Comparison of ENCODE assay signal across 7 mouse cellular contexts in genomic region chr19:37233561-37234539, GRCm38 (mm10). TPM values are rescaled to one million over a fixed set of nuclear protein-coding genes. Genes with fewer than 3 reads are reported as not detected.
DNase-seq lines count a peak whose midpoint lies in the region; ATAC-seq and TF ChIP-seq lines count a peak whose summit lies in the region.

No protein-coding gene starts in this region.

- TF ChIP-seq EP300 in liver, embryonic 14.5 days (IDR thresholded peaks at IDR 0.05; ENCODE audit: low read depth): no peak

- H3K9ac ChIP-seq in liver, embryonic 14.5 days (replicated peaks): peak overlapping the region; percentile 78
- no peak overlapping the region for H3K9ac ChIP-seq in stomach, embryonic 15.5 days

- peak overlapping the region; percentile 69 to 72 for H3K4me3 ChIP-seq in liver, embryonic 14.5 days (ENCODE audit: insufficient read depth in 1 of 2, low read depth in 2 of 2, low read length in 2 of 2)
- H3K4me3 ChIP-seq in stomach, embryonic 15.5 days (replicated peaks): peak overlapping the region; percentile 31

- DNase-seq in right cerebral cortex, postnatal 4 days: peak; percentile 16
- DNase-seq in right cerebral cortex, postnatal 10 days (ENCODE audit: low spot score in 2 of 2): no peak
- DNase-seq in cerebellum, postnatal 25 days: peak; percentile 33 to 55
- no peak for DNase-seq in liver, embryonic 14.5 days (ENCODE audit: low read depth in 3 of 3, low spot score in 3 of 3)

- peaks cover 5% of the 10 kb centered on the region; the same call in 1 of the 2 replicates for H3K27me3 ChIP-seq in liver, embryonic 14.5 days (ENCODE audit: control insufficient read depth, insufficient read depth, low read length)
- peaks cover 17% of the 10 kb centered on the region for H3K27me3 ChIP-seq in stomach, embryonic 15.5 days (replicated peaks)

- peak; percentile 49 for ATAC-seq in granulocyte monocyte progenitor cell, adult 5-6 weeks (replicated peaks; ENCODE audit: poor library complexity, severe bottlenecking)
- peak; percentile 22 for ATAC-seq in liver, embryonic 14.5 days (ENCODE audit: insufficient read depth)
- ATAC-seq in stomach, embryonic 15.5 days (ENCODE audit: insufficient read depth, low FRiP score, low read depth): 0 out of 2 replicates have a peak, but pooled peaks have one; percentile 16
- no peak for ATAC-seq in inflammation-experienced regulatory T-cells, adult 6 months

- no peaks in the 10 kb centered on the region for H3K36me3 ChIP-seq in liver, embryonic 14.5 days (replicated peaks; ENCODE audit: control insufficient read depth, insufficient read depth, low read depth)
- H3K36me3 ChIP-seq in stomach, embryonic 15.5 days: no peaks in the 10 kb centered on the region

- TF ChIP-seq CTCF in liver, embryonic 14.5 days (IDR thresholded peaks at IDR 0.05; ENCODE audit: low read depth): peak; percentile 65

- no peaks in the 10 kb centered on the region for H3K9me3 ChIP-seq in liver, embryonic 14.5 days (ENCODE audit: control insufficient read depth, low read length)
- no peaks in the 10 kb centered on the region for H3K9me3 ChIP-seq in stomach, embryonic 15.5 days

- H3K4me1 ChIP-seq in liver, embryonic 14.5 days (replicated peaks; ENCODE audit: control insufficient read depth in 2 of 2, insufficient read depth in 2 of 2, low read length in 1 of 2): peaks cover 56 to 60% of the 10 kb centered on the region in 2 experiments
- H3K4me1 ChIP-seq in stomach, embryonic 15.5 days: peaks cover 9% of the 10 kb centered on the region; the same call in 1 of the 2 replicates

- 6% methylated on average over 63 of the region's 63 CpGs for WGBS in liver, embryonic 14.5 days (ENCODE audit: insufficient replicate concordance)
- 6% methylated on average over 63 of the region's 63 CpGs for WGBS in stomach, embryonic 15.5 days

- peak overlapping the region; percentile 73 for H3K27ac ChIP-seq in liver, embryonic 14.5 days
- H3K27ac ChIP-seq in stomach, embryonic 15.5 days: no peak overlapping the region

- H3K4me2 ChIP-seq in liver, embryonic 14.5 days (ENCODE audit: low read depth): peak overlapping the region; percentile 87
- peak overlapping the region; percentile 62 for H3K4me2 ChIP-seq in stomach, embryonic 15.5 days

RNA-seq across cellular contexts. Expression of gene Cpeb3, which starts 25.4 kb away (rescaled TPM):
- total RNA-seq in granulocyte monocyte progenitor cell, adult 5-6 weeks (2014; fragmentation: Nextera tagmentation): 0.56 TPM in 1 of 2 replicates, not detected in the other
- total RNA-seq in granulocyte monocyte progenitor cell, adult 5-6 weeks (2017): 0.10 TPM in 1 of 2 replicates, not detected in the other
- 1.8 and 2.4 TPM in 2 replicates for polyA plus RNA-seq in liver, embryonic 14.5 days (2012; rRNA removed)
- polyA plus RNA-seq in liver, embryonic 14.5 days (2014; fragmentation: Nextera tagmentation; extraction: Ambion mirVana): 1.8 and 1.9 TPM in 2 replicates
- 1.3 and 1.7 TPM in 2 replicates for polyA plus RNA-seq in stomach, embryonic 15.5 days (2015; fragmentation: Nextera tagmentation; extraction: Ambion mirVana)
- polyA plus RNA-seq in inflammation-experienced regulatory T-cells, adult 6 months (2017; shearing (Covaris generic)): not detected

RNA-seq across cellular contexts. Expression of gene March5, which starts 26.5 kb away (rescaled TPM):
- total RNA-seq in granulocyte monocyte progenitor cell, adult 5-6 weeks (2014; fragmentation: Nextera tagmentation): 63.3 and 80.4 TPM in 2 replicates
- 48.1 and 64.0 TPM in 2 replicates for total RNA-seq in granulocyte monocyte progenitor cell, adult 5-6 weeks (2017)
- polyA plus RNA-seq in liver, embryonic 14.5 days (2012; rRNA removed): 40.9 and 69.6 TPM in 2 replicates
- polyA plus RNA-seq in liver, embryonic 14.5 days (2014; fragmentation: Nextera tagmentation; extraction: Ambion mirVana): 145 and 153 TPM in 2 replicates
- polyA plus RNA-seq in stomach, embryonic 15.5 days (2015; fragmentation: Nextera tagmentation; extraction: Ambion mirVana): 85.6 and 87.6 TPM in 2 replicates
- 10 to 100 TPM in 2 of 3 experiments, 1 to 10 TPM in 1; 8.4 to 14.5 (median 11.3) TPM for polyA plus RNA-seq in inflammation-experienced regulatory T-cells, adult 6 months (2017; shearing (Covaris generic))

Comparison
In these comparisons a context has a peak if more than half of its experiments do, and no peak if none do; other contexts are left out.
1. DNase-seq: peak in right cerebral cortex, postnatal 4 days (single experiment) and cerebellum, postnatal 25 days (2 of 2); none in right cerebral cortex, postnatal 10 days (0 of 2) and liver, embryonic 14.5 days (0 of 3).